Mouse (Mus musculus) small intestine, adult 2 months (tissue): ENCODE measurements at regions not wholly inside any gene's neighbourhood (a gene's known extent, or its start where the extent isn't known, plus 50 kb on each side); places are given as distances from the start of the nearest gene placed in this dataset.

Experiments used
- CTCF ChIP-seq: fragments of 200-500 bp; IDR thresholded peaks from 2 replicates; pipeline ENCODE4 v1.5.1; 2012; ENCODE audit warnings: low read depth, mild to moderate bottlenecking, control low read depth, inconsistent platforms, low read length, moderate library complexity, mixed read lengths; ENCODE audit not compliant: insufficient replicate concordance, insufficient read length; ENCODE audit errors: extremely low read depth
- POLR2A ChIP-seq: fragments of 200-500 bp; IDR thresholded peaks from 2 replicates; pipeline ENCODE4 v1.6.1; 2012; ENCODE audit warnings: low read depth, mild to moderate bottlenecking, control low read depth, inconsistent platforms, low read length, moderate library complexity

DNA sequence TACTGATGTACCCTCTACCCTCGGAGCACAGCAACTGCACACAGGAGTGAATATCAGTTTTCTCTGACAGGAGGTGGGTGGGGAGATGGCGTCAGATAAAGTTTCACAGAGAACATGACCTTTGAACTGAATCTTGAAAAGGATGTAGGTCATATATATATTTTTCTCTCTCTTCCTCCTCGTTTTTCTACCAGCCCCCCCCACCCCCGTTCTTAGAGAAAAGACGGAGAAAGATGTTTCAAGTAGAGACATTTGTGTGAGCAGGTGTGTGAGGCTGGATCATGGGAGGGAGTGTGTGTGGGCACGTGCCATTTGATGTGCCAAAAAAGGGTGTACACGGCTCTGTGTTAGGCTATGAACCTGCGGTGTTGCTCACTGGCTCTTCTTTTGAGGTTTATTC, 72.8 kb upstream of the Rap1b start:
- TF ChIP-seq POLR2A (no peak), CTCF (no peak)
